Mouse (Mus musculus) thymus, adult 2 months (tissue): Measurements from ENCODE around the gene Tecr. TPM values are rescaled to one million over a fixed set of nuclear protein-coding genes. Genes with fewer than 3 reads are reported as not detected.

Source experiments
- DNase-seq: peaks from one replicate; pipeline ENCODE4 v3.0.0; 2021
- H3K27ac ChIP-seq: fragments of 200-500 bp; 2 replicates; pipeline ENCODE4 v1.5.1; 2012; ENCODE audit warnings: low read length, control low read depth; ENCODE audit not compliant: control insufficient read depth, insufficient read depth
- H3K27me3 ChIP-seq: fragments of 200-500 bp; 2 replicates; pipeline ENCODE4 v1.6.1; 2012; ENCODE audit warnings: mild to moderate bottlenecking, low read length, moderate library complexity, mixed read lengths; ENCODE audit not compliant: control insufficient read depth, insufficient read depth
- H3K36me3 ChIP-seq: fragments of 200-500 bp; 2 replicates; pipeline ENCODE4 v1.6.1; 2012; ENCODE audit warnings: mild to moderate bottlenecking, low read length, moderate library complexity; ENCODE audit not compliant: control insufficient read depth, insufficient read depth
- H3K4me1 ChIP-seq: fragments of 200-500 bp; replicated peaks from 2 replicates; pipeline ENCODE4 v1.6.1; 2012; ENCODE audit warnings: low read length; ENCODE audit not compliant: control insufficient read depth, insufficient read depth
- H3K4me3 ChIP-seq: fragments of 200-500 bp; 2 replicates; pipeline ENCODE4 v1.5.1; 2012; ENCODE audit warnings: mild to moderate bottlenecking, low read length, control low read depth, moderate library complexity; ENCODE audit not compliant: control insufficient read depth, insufficient read depth
- CTCF ChIP-seq: fragments of 200-500 bp; IDR thresholded peaks from 2 replicates; pipeline ENCODE4 v1.5.1; 2012; ENCODE audit warnings: mild to moderate bottlenecking, control low read depth, low read length, moderate library complexity, borderline replicate concordance; ENCODE audit not compliant: control insufficient read depth, poor library complexity, insufficient read depth; ENCODE audit errors: extremely low read depth
- POLR2A ChIP-seq: fragments of 200-500 bp; IDR thresholded peaks from 2 replicates; pipeline ENCODE4 v1.6.1; 2012; ENCODE audit warnings: mild to moderate bottlenecking, low read length, control low read depth, moderate library complexity; ENCODE audit not compliant: control insufficient read depth, poor library complexity, insufficient read depth; ENCODE audit errors: extremely low read depth
- WGBS: fragments of 180-500 bp; shearing (Covaris S2); methylation state at CpG from one replicate; pipeline ENCODE4 v1.1.7; 2018; 5-methylcytosine and 5-hydroxymethylcytosine counted together
- polyA plus RNA-seq: library from polyadenylated mRNA; depleted of rRNA; stranded (reverse); fragments of >200 nt; gene quantifications from 2 replicates; pipeline ENCODE4 v1.2.3, GENCODE M21; 2012

The Tecr gene
- polyA plus RNA-seq, 1 experiment = 705 TPM

DNA sequence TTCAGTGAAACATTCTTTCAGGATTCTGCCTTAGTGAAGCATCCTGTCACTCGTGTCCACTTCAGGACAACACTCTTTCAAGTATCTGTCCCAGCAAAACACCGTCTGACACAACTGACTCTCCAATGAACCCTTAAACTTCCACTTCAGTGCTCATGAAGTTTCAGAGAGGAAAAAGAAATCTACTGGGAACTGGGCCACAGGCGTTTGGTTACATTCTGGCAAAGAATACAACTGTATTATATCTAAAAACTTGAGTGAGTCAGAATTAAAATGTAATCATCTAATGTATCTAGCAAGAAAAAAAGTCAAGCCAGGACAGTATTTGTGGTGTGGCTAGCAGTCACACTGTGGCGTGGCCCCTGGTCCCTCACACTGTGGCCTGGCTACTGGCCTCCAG lies 31.1 kb upstream of the Tecr start:
- H3K4me3 ChIP-seq = no peak overlapping the region
- H3K27ac ChIP-seq = no peak overlapping the region
- 88% methylated on average over 4 of the region's 4 CpGs for WGBS
- no peaks in the 10 kb centered on the region for H3K27me3 ChIP-seq
- H3K36me3 ChIP-seq = no peaks in the 10 kb centered on the region
- no peak for TF ChIP-seq POLR2A
- no peak for TF ChIP-seq CTCF
- DNase-seq = no peak
- H3K4me1 ChIP-seq = no peaks in the 10 kb centered on the region

- no peak overlapping the region for H3K4me3 ChIP-seq
These were observed 24.4 kb upstream of the Tecr start for GRCm38 (mm10) chr8:83632083-83632707.

GRCm38 (mm10) chr8:83625676-83626299 lies 18.0 kb upstream of the Tecr start:
- no peak overlapping the region for H3K27ac ChIP-seq
- TF ChIP-seq CTCF (no peak), POLR2A (no peak)
- 75% methylated on average over 6 of the region's 6 CpGs for WGBS
- H3K36me3 ChIP-seq = no peaks in the 10 kb centered on the region
- H3K4me1 ChIP-seq = peaks cover 3% of the 10 kb centered on the region
- no peak for DNase-seq
- H3K4me3 ChIP-seq = no peak overlapping the region
- H3K27me3 ChIP-seq = no peaks in the 10 kb centered on the region

More at GRCm38 (mm10) chr8:83632083-83632707, 24.4 kb upstream of the Tecr start:
- Histone ChIP-seq H3K27me3 (no peaks in the 10 kb centered on the region), H3K4me1 (no peaks in the 10 kb centered on the region), H3K36me3 (no peaks in the 10 kb centered on the region), H3K27ac (no peak overlapping the region)
- 95% methylated on average over 7 of the region's 7 CpGs for WGBS
- TF ChIP-seq POLR2A (no peak), CTCF (no peak)
- DNase-seq = no peak

GRCm38 (mm10) chr8:83624739-83625138 lies 17.0 kb upstream of the Tecr start:
- Histone ChIP-seq H3K27me3 (no peaks in the 10 kb centered on the region), H3K4me1 (peaks cover 9% of the 10 kb centered on the region), H3K27ac (no peak overlapping the region), H3K36me3 (no peaks in the 10 kb centered on the region), H3K4me3 (no peak overlapping the region)
- no peak for TF ChIP-seq POLR2A
- TF ChIP-seq CTCF = no peak
- no peak for DNase-seq
- 36% methylated on average over 3 of the region's 3 CpGs for WGBS

DNA sequence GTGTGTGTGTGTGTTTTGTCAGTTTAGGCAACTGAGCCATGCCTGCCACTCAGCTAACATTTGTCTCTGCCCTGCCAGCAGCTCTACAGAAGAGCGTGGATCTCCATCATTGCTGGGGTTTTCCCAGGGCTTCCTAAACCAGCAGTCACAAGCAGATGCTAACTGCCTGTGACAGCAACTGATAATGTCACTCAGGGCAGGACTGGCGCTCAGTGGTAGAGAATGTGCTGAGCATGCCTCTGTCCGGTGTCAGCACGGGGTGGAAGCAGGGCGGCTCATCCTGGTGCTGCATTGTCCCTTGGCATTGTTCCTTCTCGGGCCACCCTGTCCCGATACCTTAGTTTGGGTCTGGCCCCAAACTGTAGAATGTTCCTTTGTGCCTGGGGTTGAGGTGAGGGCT lies 15.8 kb upstream of the Tecr start:
- no peak for DNase-seq
- H3K4me1 ChIP-seq = peaks cover 14% of the 10 kb centered on the region
- no peak for TF ChIP-seq POLR2A
- TF ChIP-seq CTCF = no peak
- H3K27ac ChIP-seq = no peak overlapping the region
- no peaks in the 10 kb centered on the region for H3K36me3 ChIP-seq
- no peaks in the 10 kb centered on the region for H3K27me3 ChIP-seq
- 97% methylated on average over 7 of the region's 7 CpGs for WGBS
- H3K4me3 ChIP-seq = no peak overlapping the region

DNA sequence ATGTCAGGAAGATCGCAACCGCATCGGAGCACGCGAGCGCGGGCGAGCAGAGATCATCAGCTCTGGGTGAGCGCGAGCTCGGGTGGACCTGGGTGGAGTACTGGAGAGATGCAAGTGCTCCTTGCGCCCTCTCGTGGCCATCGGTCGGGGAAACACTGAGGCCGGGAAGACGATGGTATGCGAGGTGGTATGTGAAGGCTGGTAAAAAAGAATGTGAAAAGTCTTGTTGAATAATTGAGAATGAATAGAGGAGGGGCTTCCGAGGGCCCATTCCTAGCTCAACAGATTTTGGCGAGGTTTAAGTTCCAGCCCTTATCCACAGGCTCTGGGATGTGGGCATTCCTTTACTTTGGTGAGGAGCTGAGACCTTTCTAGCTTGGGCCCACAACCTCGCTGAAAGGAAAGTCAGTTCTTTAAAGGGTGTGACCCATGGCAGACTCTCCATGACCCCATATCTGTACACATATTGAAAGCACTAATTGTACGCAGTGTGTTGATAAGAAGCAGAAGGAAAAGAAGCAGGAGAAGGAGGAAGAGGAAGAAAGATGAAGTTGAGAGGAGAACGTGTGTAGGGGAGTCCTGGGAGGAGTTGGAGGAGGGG lies 14.7 kb upstream of the Tecr start:
- 12% methylated on average over 23 of the region's 23 CpGs for whole genome bisulfite sequencing

More for the DNA sequence above, 14.7 kb upstream of the Tecr start:
- H3K4me1 ChIP-seq = peaks cover 14% of the 10 kb centered on the region
- no peak overlapping the region for H3K27ac ChIP-seq
- DNase-seq = peak; percentile 89
- no peaks in the 10 kb centered on the region for H3K36me3 ChIP-seq
- TF ChIP-seq POLR2A = no peak
- TF ChIP-seq CTCF = peak; percentile 95
- H3K4me3 ChIP-seq = peak overlapping the region; percentile 18
- no peaks in the 10 kb centered on the region for H3K27me3 ChIP-seq
